Mouse (Mus musculus) neural tube, embryonic 15.5 days (tissue): ENCODE results near the gene Gm9833. TPM values are rescaled to one million over a fixed set of nuclear protein-coding genes. Genes with fewer than 3 reads are reported as not detected.
A peak's percentile ranks its signal among the peaks of the same experiment; 100 is the strongest.
"Not testable (repeated sequence)": the region's sequence is repeated elsewhere in the genome, so short reads cannot be mapped to it uniquely, and the experiment has no call there.

Experiments
- ATAC-seq: fragments of 200-750 bp; cut with Nextera tagmentation; 2 replicates; pipeline ENCODE4 v1.8.0; 2017; ENCODE audit warnings: mild to moderate bottlenecking, moderate TSS enrichment, moderate library complexity; ENCODE audit not compliant: low FRiP score
- H3K27ac ChIP-seq: fragments of 300-500 bp; sonication (generic); replicated peaks from 2 replicates; pipeline ENCODE4 v1.5.1; 2015; ENCODE audit warnings: mild to moderate bottlenecking, inconsistent platforms
- H3K27me3 ChIP-seq: fragments of 300-500 bp; sonication (generic); replicated peaks from 2 replicates; pipeline ENCODE4 v1.6.1; 2015; ENCODE audit warnings: inconsistent platforms
- H3K36me3 ChIP-seq: fragments of 300-500 bp; sonication (generic); 2 replicates; pipeline ENCODE4 v1.6.1; 2015; ENCODE audit warnings: inconsistent platforms
- H3K4me1 ChIP-seq: fragments of 300-500 bp; sonication (generic); 2 replicates; pipeline ENCODE4 v1.6.1; 2015; ENCODE audit warnings: inconsistent platforms
- H3K4me2 ChIP-seq: fragments of 300-500 bp; sonication (generic); 2 replicates; pipeline ENCODE4 v1.6.1; 2015; ENCODE audit warnings: inconsistent platforms, mild to moderate bottlenecking, moderate library complexity
- H3K4me3 ChIP-seq: fragments of 300-500 bp; sonication (generic); replicated peaks from 2 replicates; pipeline ENCODE4 v1.5.1; 2015; ENCODE audit warnings: mild to moderate bottlenecking, inconsistent platforms
- H3K9ac ChIP-seq: fragments of 300-500 bp; sonication (generic); replicated peaks from 2 replicates; pipeline ENCODE4 v1.6.1; 2015; ENCODE audit warnings: mild to moderate bottlenecking, inconsistent platforms
- H3K9me3 ChIP-seq: fragments of 300-500 bp; sonication (generic); replicated peaks from 2 replicates; pipeline ENCODE4 v1.6.1; 2016; ENCODE audit warnings: inconsistent platforms
- WGBS: fragments of 180-500 bp; shearing (Covaris S2); methylation state at CpG from one replicate; pipeline ENCODE4 v1.1.7; 2015; ENCODE audit warnings: mixed read lengths; 5-methylcytosine and 5-hydroxymethylcytosine counted together
- polyA plus RNA-seq: library from polyadenylated mRNA; unstranded; fragments of >200 nt; fragmentation: Nextera tagmentation; extraction: Ambion mirVana; gene quantifications from 2 replicates; pipeline ENCODE4 v1.2.1, GENCODE M21; 2015

The Gm9833 gene
- 6.4 and 6.7 TPM in 2 replicates for polyA plus RNA-seq

DNA sequence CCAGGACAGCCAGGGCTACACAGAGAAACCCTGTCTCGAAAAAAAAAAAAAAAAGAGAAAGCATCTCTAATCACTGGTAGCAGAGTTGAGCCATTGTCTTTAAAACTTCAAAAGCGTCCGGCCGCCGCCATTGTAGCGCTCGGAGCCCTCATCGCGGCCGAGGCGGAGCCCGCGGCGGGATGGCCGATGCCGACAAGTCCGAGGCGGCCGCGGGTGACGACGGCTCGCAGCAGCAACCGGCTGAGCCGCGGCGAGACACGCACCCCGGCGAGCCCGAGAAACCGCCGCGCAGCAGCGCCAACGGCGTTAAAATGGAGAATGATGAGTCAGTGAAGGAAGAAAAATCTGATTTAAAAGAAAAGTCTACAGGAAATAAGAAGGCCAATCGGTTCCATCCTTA lies at the start of gene Gm9833:
Gm9833 (plus strand) TSS at position 117 of the 400 bp plus-strand sequence.
- peak; percentile 40; the same call in 1 of the 2 replicates for ATAC-seq
- peak within 1 kb of the TSS; percentile 51 for H3K4me2 ChIP-seq
- H3K4me3 ChIP-seq: peak within 1 kb of the TSS; percentile 29
- not testable (repeated sequence) for H3K9me3 ChIP-seq, H3K27ac ChIP-seq, H3K27me3 ChIP-seq, H3K36me3 ChIP-seq, H3K9ac ChIP-seq, H3K4me1 ChIP-seq
- WGBS: 31% methylated on average over 34 of the region's 38 CpGs

- Histone ChIP-seq H3K27me3 (no peaks in the 10 kb centered on the region), H3K4me2 (no peak overlapping the region), H3K36me3 (no peaks in the 10 kb centered on the region), H3K9me3 (no peaks in the 10 kb centered on the region), H3K9ac (no peak overlapping the region), H3K4me1 (no peaks in the 10 kb centered on the region), H3K4me3 (no peak overlapping the region), H3K27ac (no peak overlapping the region)
- ATAC-seq: no peak
These were observed 17.8 kb upstream of the Gm9833 start for GRCm38 (mm10) chr3:10070070-10070469.

GRCm38 (mm10) chr3:10075826-10076225 lies 12.1 kb upstream of the Gm9833 start:
- no peaks in the 10 kb centered on the region for H3K9me3 ChIP-seq
- no peak overlapping the region for H3K9ac ChIP-seq
- H3K4me1 ChIP-seq: no peaks in the 10 kb centered on the region
- no peaks in the 10 kb centered on the region for H3K36me3 ChIP-seq
- no peak overlapping the region for H3K4me2 ChIP-seq
- no peak overlapping the region for H3K27ac ChIP-seq
- H3K4me3 ChIP-seq: no peak overlapping the region
- ATAC-seq: no peak
- no peaks in the 10 kb centered on the region for H3K27me3 ChIP-seq

GRCm38 (mm10) chr3:10077096-10077841 lies 10.6 kb upstream of the Gm9833 start:
- Histone ChIP-seq H3K4me2 (no peak overlapping the region), H3K9ac (no peak overlapping the region), H3K27me3 (no peaks in the 10 kb centered on the region), H3K4me1 (peaks cover 6% of the 10 kb centered on the region; the same call in 1 of the 2 replicates), H3K9me3 (no peaks in the 10 kb centered on the region), H3K36me3 (no peaks in the 10 kb centered on the region), H3K4me3 (no peak overlapping the region), H3K27ac (no peak overlapping the region)
- WGBS: 84% methylated on average over 6 of the region's 6 CpGs
- no peak for ATAC-seq

GRCm38 (mm10) chr3:10078113-10078512 lies 9.8 kb upstream of the Gm9833 start:
- Histone ChIP-seq H3K9me3 (no peaks in the 10 kb centered on the region), H3K27me3 (no peaks in the 10 kb centered on the region), H3K27ac (no peak overlapping the region), H3K9ac (no peak overlapping the region), H3K4me3 (no peak overlapping the region), H3K4me1 (peaks cover 8% of the 10 kb centered on the region; the same call in 1 of the 2 replicates), H3K4me2 (no peak overlapping the region), H3K36me3 (no peaks in the 10 kb centered on the region)
- no peak for ATAC-seq
- WGBS: 88% methylated on average over 2 of the region's 2 CpGs

- WGBS: 73% methylated on average over 5 of the region's 5 CpGs
- Histone ChIP-seq H3K27me3 (no peaks in the 10 kb centered on the region), H3K27ac (peak overlapping the region; percentile 37; the same call in 1 of the 2 replicates), H3K4me3 (no peak overlapping the region), H3K9ac (no peak overlapping the region), H3K9me3 (no peaks in the 10 kb centered on the region), H3K4me2 (no peak overlapping the region), H3K4me1 (peaks cover 8% of the 10 kb centered on the region; the same call in 1 of the 2 replicates), H3K36me3 (no peaks in the 10 kb centered on the region)
- ATAC-seq: no peak
These were observed 6.6 kb upstream of the Gm9833 start for GRCm38 (mm10) chr3:10081336-10081735.

- peak; percentile 80 for ATAC-seq
- WGBS: 44% methylated on average over 6 of the region's 6 CpGs
- Histone ChIP-seq H3K9me3 (no peaks in the 10 kb centered on the region), H3K4me1 (peaks cover 8% of the 10 kb centered on the region; the same call in 1 of the 2 replicates), H3K9ac (no peak overlapping the region), H3K27me3 (no peaks in the 10 kb centered on the region), H3K27ac (peak overlapping the region; percentile 68), H3K4me2 (no peak overlapping the region), H3K36me3 (no peaks in the 10 kb centered on the region), H3K4me3 (no peak overlapping the region)
These were observed 5.9 kb upstream of the Gm9833 start for GRCm38 (mm10) chr3:10081911-10082541.

- WGBS: 62% methylated on average over 4 of the region's 4 CpGs
- Histone ChIP-seq H3K9me3 (no peaks in the 10 kb centered on the region), H3K4me1 (peaks cover 8% of the 10 kb centered on the region; the same call in 1 of the 2 replicates), H3K9ac (no peak overlapping the region), H3K4me3 (no peak overlapping the region), H3K36me3 (no peaks in the 10 kb centered on the region), H3K27ac (peak overlapping the region; percentile 68), H3K4me2 (no peak overlapping the region), H3K27me3 (no peaks in the 10 kb centered on the region)
- ATAC-seq: no peak
These were observed 5.3 kb upstream of the Gm9833 start for GRCm38 (mm10) chr3:10082545-10083062.

GRCm38 (mm10) chr3:10084102-10084501 lies 3.8 kb upstream of the Gm9833 start:
- ATAC-seq: no peak
- H3K9ac ChIP-seq: no peak overlapping the region
- no peaks in the 10 kb centered on the region for H3K9me3 ChIP-seq
- no peak overlapping the region for H3K4me3 ChIP-seq
- no peaks in the 10 kb centered on the region for H3K27me3 ChIP-seq
- H3K4me2 ChIP-seq: no peak overlapping the region
- H3K4me1 ChIP-seq: peaks cover 8% of the 10 kb centered on the region; the same call in 1 of the 2 replicates
- H3K27ac ChIP-seq: no peak overlapping the region
- H3K36me3 ChIP-seq: no peaks in the 10 kb centered on the region
- 90% methylated on average over 3 of the region's 3 CpGs for WGBS

DNA sequence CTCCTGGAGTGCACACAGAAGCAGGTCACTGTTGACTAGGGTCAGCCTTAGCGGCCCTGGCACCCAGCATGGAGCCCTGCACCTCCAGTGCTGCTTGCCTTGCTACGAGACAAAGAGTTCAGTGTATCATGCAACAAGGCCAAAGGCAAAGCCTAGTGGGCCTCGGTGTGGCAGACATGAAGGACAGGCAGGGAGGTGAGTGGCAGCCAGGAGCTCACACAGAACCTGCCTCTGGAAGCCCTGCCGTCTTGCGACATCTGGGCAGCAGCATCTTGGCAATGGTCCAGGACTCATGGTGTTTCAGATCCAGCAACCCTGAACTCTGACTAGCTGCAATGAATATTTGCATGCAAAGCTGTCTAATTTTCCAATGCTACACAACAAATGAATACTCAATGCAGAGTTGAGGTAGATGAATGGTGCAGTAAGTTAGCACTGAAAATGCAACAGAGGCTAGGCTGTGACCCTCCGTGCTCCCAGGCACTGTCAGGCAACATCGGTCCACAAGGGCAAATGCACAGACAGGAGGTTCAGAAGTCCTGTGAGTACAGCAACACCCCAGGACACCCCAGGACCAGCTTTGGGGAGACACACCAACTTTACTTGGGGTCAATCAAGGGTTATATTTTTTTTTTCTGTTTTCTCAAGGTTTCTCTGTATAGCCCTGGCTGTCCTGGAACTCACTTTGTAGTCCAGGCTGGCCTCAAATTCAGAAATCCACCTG lies 2.4 kb upstream of the Gm9833 start:
- ATAC-seq: no peak
- no peaks in the 10 kb centered on the region for H3K27me3 ChIP-seq
- H3K9me3 ChIP-seq: no peaks in the 10 kb centered on the region
- H3K36me3 ChIP-seq: no peaks in the 10 kb centered on the region
- WGBS: 67% methylated on average over 7 of the region's 7 CpGs
- H3K4me3 ChIP-seq: no peak overlapping the region
- no peak overlapping the region for H3K4me2 ChIP-seq
- H3K9ac ChIP-seq: no peak overlapping the region
- no peak overlapping the region for H3K27ac ChIP-seq
- H3K4me1 ChIP-seq: peaks cover 8% of the 10 kb centered on the region; the same call in 1 of the 2 replicates

DNA sequence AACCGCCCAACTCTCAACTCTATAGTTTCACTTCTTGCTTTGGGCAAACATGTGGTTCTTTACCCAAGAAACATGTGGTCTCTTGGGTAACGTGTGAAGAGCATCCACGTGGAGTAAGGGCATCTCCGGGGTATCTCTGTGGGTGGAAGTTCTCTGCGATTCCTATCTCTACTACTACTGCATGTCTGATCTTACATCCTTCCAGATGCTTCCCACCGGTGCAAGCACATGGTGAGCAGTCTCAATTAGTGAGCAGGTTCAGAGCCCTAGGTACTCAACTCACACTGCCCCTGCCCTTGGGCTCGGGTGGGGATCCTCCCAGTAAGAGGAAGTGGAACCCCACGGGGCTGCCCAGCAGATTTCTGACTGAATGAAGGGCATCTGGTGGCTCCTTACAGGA lies 399 bp upstream of the Gm9833 start:
- Histone ChIP-seq H3K4me2 (peak overlapping the region; percentile 51), H3K27me3 (no peaks in the 10 kb centered on the region), H3K36me3 (no peaks in the 10 kb centered on the region), H3K27ac (no peak overlapping the region), H3K9ac (no peak overlapping the region), H3K9me3 (no peaks in the 10 kb centered on the region), H3K4me3 (peak overlapping the region; percentile 29; the same call in 1 of the 2 replicates), H3K4me1 (no peaks in the 10 kb centered on the region)
- 94% methylated on average over 8 of the region's 8 CpGs for WGBS
- no peak for ATAC-seq
